Mouse (Mus musculus) cerebellum, postnatal 25 days (tissue): ENCODE measurements around the gene A430078G23Rik.

Experiments used
- DNase-seq, 2 experiments: peaks; one replicate each; pipeline ENCODE4 v3.0.0; 2021; ENCODE audit warnings: mixed read lengths in 2 of 2

Gene A430078G23Rik

DNA sequence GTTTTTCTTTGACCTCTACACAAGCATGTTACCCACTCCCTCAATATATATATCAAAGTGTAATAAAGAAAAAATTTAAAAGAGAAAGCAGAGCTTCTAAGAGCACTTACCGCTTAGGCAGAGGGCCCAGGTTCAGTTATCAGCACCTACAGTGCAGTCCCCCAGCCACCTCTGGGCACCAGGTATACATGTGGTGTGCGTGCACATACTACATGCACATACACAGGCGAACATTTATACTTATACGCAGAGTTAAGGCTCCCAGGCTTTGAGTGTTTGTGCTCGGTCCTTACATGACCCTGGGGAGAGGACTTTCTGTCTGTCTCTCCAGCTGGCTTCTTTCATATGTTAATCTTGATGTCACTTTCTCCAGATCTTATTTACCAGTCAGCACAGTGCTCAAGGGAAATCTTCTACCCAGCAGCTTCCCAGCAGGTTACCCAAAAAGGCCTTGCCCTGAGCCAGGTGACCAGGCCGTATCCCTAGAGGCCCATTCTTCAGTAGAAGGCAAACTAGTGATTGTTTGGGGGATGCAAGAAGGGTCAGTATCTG lies 61.5 kb downstream of the A430078G23Rik start:
- DNase-seq: no peak

DNA sequence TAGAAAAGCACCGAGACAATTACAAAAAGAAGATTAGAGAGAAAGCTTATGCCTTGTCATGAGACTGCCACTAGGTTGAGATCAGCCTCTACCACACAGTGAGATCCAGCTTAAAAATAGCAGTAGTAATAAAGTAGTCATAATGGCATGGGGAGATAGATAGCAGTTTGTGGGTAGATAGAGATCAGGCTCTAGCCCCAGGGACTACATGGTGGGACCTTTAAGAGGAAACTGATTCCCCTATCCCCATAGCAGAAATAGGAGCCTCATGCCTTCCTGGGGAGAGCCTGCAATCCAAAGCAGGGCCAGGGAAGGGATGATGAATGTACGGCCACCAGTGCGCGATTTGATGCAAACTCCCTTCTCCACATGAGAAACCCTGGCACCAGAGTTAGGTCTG lies 62.0 kb downstream of the A430078G23Rik start:
- no peak for DNase-seq

DNA sequence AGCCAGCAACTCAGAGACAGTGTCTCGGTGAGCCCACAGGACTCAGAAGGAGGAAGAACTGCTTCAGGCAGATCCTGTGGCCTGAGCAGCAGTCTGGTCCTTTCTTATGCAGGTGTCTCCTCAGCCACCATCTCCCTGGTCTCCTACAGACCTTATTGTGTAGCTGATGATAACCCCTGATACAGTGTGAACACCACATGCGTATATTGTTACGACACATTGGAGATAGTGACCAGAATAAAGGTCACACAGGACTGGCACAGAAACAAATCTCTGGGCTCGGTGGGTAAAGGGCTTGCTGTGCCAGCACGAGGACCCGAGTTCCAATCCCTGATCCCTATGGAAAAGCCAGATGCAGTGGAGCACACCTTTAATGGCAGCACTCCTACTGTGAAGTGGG lies 62.4 kb downstream of the A430078G23Rik start:
- peak in 1 of 2 experiments; percentile 27 for DNase-seq

DNA sequence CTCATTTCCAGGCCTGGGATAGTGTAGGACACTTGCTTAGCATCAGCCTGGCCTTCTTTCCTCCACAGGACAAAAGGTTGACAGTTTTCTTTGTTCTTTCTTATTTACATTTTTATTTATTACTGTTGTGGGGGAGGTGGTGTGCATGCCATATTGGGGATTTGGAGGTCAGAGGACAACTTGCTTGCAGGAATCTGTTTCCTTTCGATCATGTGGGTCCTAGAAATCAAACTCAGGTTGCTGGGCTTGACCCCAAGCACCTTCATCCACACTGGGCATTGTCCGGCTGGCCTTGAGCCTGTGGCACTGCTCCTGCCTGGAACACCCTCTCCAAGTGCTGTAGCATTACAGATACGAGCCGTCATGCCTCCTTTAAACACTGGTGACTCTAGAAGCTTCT lies 63.6 kb downstream of the A430078G23Rik start:
- no peak for DNase-seq

DNA sequence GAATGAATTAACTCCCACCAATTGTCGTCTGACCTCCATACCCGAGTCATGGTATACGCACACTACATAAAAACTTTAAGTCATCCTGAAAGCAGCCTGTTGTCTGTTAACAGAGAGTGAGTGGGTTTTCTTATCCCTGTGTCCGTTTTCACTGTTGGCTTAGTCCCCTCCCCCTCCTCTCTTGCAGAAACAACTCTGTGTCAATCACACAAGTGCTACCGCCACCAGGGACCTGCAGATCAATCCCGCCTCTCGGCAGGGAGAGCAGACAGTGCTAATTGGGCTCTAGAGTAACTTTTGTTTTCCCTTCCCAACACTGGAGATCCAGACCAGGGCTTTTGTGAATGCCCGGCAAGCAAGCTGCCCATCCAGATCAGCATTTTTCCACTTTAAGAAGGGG lies 64.2 kb downstream of the A430078G23Rik start:
- no peak for DNase-seq

DNA sequence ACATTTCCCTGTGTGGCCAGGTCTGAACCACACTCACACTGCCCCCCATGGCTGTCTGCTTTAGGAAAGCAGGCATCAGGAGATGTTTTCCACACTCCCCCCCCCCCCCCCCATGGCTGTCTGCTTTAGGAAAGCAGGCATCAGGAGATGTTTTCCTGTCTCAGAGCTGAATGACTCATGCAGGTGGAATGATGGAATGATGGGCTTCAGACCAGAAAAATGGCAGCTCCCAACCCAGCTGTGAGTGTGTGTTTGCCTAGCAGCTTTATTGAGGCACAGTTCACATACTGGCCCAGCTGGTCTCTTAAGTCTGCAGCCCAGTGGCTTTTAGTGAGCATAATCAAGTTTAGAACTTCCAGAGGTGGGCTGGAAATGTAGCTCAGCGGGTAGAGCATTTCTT lies 64.9 kb downstream of the A430078G23Rik start:
- no peak for DNase-seq

DNA sequence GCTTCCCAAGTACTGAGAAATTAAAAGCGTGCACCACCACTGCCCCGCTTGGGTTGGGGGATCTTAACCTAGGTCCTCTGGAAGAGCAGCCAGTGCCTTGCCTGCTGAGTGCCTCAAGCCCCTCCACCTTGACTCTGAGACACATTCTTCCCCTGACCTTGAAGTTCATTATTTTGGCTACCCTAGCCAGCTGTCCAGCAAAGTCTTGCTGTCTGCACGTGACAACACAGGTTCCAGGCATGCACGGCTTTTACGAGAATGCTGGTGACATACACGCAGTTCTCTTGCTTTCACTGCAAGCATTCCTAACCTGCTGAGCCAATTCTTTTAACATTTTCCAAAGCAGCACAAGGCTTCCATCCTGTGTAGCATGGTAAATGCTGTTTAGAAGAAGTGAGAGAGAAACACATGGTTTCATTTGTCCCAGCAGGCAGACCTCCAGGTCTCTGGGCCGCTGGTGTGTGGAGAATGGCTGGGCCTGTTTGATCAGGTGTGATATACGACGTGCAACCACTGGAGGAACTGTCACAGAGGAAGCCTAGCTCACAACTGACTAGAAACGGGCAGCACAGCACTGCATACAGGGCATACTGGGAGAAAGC lies 67.0 kb downstream of the A430078G23Rik start:
- DNase-seq: no peak

DNA sequence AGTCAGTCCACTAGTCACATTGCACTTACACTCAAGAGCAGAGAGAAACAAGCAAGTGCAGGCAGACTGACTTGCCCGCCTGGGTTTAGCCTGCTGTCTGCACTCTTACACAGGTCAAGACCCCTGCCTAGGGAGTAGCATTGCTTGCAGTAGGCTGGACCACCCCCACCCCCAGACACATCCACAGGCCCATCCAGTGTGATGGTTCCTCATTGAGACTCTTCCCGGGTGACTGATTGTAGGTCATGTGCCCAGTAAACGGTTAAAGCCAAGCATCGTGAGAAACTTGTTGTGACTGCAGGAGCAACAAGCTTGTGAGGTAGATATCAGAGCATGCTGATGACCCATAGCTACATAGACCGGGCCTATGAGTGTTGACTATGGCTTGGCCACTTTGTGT lies 68.3 kb downstream of the A430078G23Rik start:
- DNase-seq: no peak

DNA sequence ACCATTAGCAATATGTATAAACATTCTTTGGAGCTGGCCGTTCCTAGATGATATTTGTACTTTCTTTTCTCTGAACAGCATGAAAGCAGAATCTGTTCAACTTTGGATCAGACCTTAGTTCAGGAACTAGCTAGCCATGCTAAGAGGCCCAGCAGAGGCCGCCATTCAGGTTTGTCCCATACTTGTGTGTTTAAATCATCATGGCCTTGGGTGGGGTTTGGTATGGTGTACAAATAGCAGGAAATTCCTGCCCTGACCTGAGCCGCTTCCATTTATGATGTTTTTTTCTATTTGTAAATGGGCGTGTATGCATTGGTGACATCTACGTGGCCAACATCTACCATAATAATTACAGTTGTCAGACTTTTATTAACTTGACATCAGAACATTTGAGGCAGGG lies 72.0 kb downstream of the A430078G23Rik start:
- no peak for DNase-seq

DNA sequence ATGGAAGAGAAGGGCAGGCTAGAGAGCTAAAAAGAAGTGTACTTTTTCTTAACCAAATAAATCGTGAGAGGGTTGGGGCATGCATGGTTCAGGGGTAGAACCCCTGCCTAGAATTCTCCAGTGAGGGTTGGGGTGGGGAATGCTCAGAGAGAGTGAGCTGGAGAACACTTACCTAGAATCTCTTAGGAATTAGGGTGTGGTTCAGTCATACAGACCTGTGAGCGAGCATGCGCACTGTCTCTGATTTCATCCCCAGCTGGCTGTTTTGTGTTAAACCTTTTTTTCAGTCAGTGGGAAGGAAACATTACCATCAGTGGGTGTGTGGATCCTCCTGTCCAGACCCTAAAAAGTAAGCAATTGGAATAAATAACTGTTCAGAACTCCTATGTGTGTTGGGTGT lies 73.0 kb downstream of the A430078G23Rik start:
- DNase-seq: no peak

DNA sequence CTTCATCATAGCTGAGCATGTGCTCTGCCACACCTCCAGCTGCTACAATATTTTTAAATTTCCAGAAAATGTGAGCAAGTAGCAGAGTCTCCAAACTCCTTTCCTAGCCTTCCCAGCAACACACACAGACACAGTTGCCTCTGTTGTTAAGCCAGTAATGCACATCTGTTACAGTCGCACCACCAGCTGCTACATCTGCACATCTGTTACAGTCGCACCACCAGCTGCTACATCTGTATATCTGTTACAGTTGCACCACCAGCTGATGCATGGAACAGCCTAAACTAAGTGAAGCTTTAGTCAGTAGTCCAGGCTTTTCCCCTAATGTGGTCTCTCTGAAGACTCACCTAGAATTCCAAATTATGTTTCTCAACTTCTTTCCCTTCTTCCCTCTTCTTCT lies 75.2 kb downstream of the A430078G23Rik start:
- DNase-seq: no peak

DNA sequence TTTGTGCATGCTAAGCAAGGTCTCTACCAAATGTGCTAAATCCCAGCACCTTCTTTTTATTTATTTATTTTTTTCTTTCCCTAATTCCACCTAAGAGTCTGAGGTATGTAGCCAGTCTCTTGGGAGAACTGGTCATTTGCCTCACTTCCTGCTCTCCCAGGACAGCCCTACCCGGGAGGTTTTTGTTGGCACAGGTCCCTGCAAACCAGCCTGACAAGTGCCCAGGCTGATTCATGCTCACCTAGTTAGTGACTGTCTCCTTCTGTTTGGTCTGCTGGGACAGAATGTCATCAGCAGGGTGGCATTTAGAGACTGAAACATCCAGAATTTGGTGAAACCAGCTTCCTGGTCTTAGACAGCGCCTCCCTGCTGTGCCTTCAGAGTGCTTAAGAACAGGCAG lies 76.8 kb downstream of the A430078G23Rik start:
- DNase-seq: peak; percentile 77 to 87

DNA sequence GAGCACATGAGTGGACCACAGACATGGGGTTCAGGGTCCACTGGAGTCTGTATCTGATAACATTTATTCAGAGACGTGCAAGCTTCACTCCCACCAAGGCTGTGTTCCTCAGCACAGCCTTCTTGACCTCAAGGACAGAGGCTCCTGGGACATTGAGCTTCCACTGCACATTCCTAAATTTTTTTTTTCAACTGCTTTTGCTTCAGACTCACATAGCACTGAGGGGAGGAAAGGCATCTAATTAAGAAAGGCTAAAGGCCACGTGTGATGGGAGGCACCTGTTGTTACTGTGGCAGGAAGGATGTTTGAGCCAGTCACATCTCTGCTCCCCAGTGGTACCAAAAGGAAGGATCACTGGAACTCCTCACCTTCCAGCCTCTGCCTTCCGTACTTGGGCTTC lies 77.9 kb downstream of the A430078G23Rik start:
- no peak for DNase-seq

DNA sequence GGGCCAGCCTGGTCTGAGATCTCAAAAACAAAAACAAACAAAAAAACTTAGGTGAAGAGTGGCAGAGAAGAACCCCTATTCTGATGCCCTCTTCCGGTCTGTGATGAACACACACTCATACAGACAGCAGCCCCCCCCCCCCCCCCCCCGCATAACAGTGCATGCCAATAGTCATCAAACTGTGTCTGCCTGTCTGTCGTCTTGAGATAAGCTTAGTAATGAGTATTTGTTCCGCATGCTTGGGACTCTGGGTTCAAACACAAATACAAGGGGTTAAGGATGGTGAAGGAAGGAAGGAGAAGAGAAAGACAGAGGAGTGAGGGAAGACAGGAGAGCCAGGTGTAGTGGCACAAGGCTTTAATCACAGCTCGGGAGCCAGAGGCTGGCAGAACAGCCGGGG lies 83.3 kb downstream of the A430078G23Rik start:
- no peak for DNase-seq

DNA sequence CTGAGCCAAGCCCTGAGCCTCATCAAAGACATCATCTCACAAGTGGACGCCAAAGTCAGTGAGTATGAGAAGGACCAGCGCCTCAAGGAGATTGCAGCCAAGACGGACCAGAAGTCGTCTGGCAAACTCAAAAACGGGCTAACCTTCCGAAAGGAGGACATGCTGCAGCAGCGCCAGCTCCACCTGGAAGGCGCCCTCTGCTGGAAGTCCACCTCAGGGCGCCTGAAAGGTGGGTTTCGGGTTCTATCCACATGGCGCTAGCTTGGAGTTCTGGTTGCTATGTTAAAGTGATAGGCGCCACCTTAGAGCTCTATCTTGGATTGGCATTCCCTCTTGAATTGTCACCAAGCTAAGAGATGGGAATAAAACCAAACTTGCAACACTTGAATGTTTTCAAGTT lies 86.3 kb downstream of the A430078G23Rik start:
- DNase-seq: peak in 1 of 2 experiments; percentile 45
